Mouse (Mus musculus): Measurements from ENCODE around the gene Foxj1.
"Not testable (repeated sequence)": the region's sequence is repeated elsewhere in the genome, so short reads cannot be mapped to it uniquely, and the experiment has no call there.

Gene Foxj1

GRCm38 (mm10) chr11:116335244-116336036 is at the start of gene Foxj1:
Gene Foxj1, minus strand, starts transcription at chr11:116335399.
- peak; percentile 96 for DNase-seq (ENCODE audit: low read depth, low spot score)

GRCm38 (mm10) chr11:116384171-116384570 is 49.0 kb upstream of the Foxj1 start:
- DNase-seq (ENCODE audit: low read depth, low spot score) = no peak

- DNase-seq (ENCODE audit: low read depth, low spot score) = not testable (repeated sequence)
Measured at GRCm38 (mm10) chr11:116383070-116383469, 47.9 kb upstream of the Foxj1 start.

- DNase-seq (ENCODE audit: low read depth, low spot score) = no peak
Measured at GRCm38 (mm10) chr11:116380767-116381166, 45.6 kb upstream of the Foxj1 start.

GRCm38 (mm10) chr11:116379530-116379929 is 44.3 kb upstream of the Foxj1 start:
- DNase-seq (ENCODE audit: low read depth, low spot score) = no peak

GRCm38 (mm10) chr11:116376945-116377661 is 41.9 kb upstream of the Foxj1 start:
- no peak for DNase-seq (ENCODE audit: low read depth, low spot score)

- DNase-seq (ENCODE audit: low read depth, low spot score) = no peak
Measured at GRCm38 (mm10) chr11:116371894-116372450, 36.8 kb upstream of the Foxj1 start.

- no peak for DNase-seq (ENCODE audit: low read depth, low spot score)
Measured at GRCm38 (mm10) chr11:116369633-116370032, 34.4 kb upstream of the Foxj1 start.

- DNase-seq (ENCODE audit: low read depth, low spot score) = no peak
Measured at GRCm38 (mm10) chr11:116369051-116369450, 33.9 kb upstream of the Foxj1 start.

GRCm38 (mm10) chr11:116368116-116368515 is 32.9 kb upstream of the Foxj1 start:
- peak; percentile 79 for DNase-seq (ENCODE audit: low read depth, low spot score)

- no peak for DNase-seq (ENCODE audit: low read depth, low spot score)
Measured at GRCm38 (mm10) chr11:116366647-116367046, 31.4 kb upstream of the Foxj1 start.

- DNase-seq (ENCODE audit: low read depth, low spot score) = no peak
Measured at GRCm38 (mm10) chr11:116366124-116366523, 30.9 kb upstream of the Foxj1 start.

GRCm38 (mm10) chr11:116365432-116365831 is 30.2 kb upstream of the Foxj1 start:
- no peak for DNase-seq (ENCODE audit: low read depth, low spot score)

- no peak for DNase-seq (ENCODE audit: low read depth, low spot score)
Measured at GRCm38 (mm10) chr11:116362015-116362414, 26.8 kb upstream of the Foxj1 start.

GRCm38 (mm10) chr11:116360915-116361314 is 25.7 kb upstream of the Foxj1 start:
- not testable (repeated sequence) for DNase-seq (ENCODE audit: low read depth, low spot score)

- no peak for DNase-seq (ENCODE audit: low read depth, low spot score)
Measured at GRCm38 (mm10) chr11:116359652-116360051, 24.5 kb upstream of the Foxj1 start.

GRCm38 (mm10) chr11:116358926-116359637 is 23.9 kb upstream of the Foxj1 start:
- DNase-seq (ENCODE audit: low read depth, low spot score) = no peak

GRCm38 (mm10) chr11:116354521-116354920 is 19.3 kb upstream of the Foxj1 start:
- DNase-seq (ENCODE audit: low read depth, low spot score) = no peak

- DNase-seq (ENCODE audit: low read depth, low spot score) = no peak
Measured at GRCm38 (mm10) chr11:116353535-116353934, 18.3 kb upstream of the Foxj1 start.

GRCm38 (mm10) chr11:116351294-116351693 is 16.1 kb upstream of the Foxj1 start:
- no peak for DNase-seq (ENCODE audit: low read depth, low spot score)

GRCm38 (mm10) chr11:116347955-116348354 is 12.8 kb upstream of the Foxj1 start:
- no peak for DNase-seq (ENCODE audit: low read depth, low spot score)

- no peak for DNase-seq (ENCODE audit: low read depth, low spot score)
Measured at GRCm38 (mm10) chr11:116347012-116347411, 11.8 kb upstream of the Foxj1 start.

Data from mesoderm, embryonic 11.5 days (tissue).